Mouse (Mus musculus) liver, adult 2 months (tissue): ENCODE results near the gene Dlgap4.

Experiments used
- CTCF ChIP-seq: fragments of 200-500 bp; IDR thresholded peaks from 2 replicates; pipeline ENCODE4 v1.5.1; 2011; ENCODE audit warnings: low read depth, low read length, control low read depth
- POLR2A ChIP-seq: fragments of 200-500 bp; IDR thresholded peaks from 2 replicates; pipeline ENCODE4 v1.6.1; 2011; ENCODE audit warnings: low read length, control low read depth; ENCODE audit not compliant: insufficient read depth; ENCODE audit errors: extremely low read depth

- no peak for TF ChIP-seq CTCF
- no peak for TF ChIP-seq POLR2A
Observed at GRCm38 (mm10) chr2:156726344-156726743, 112.8 kb downstream of the Dlgap4 start.
